Mouse (Mus musculus) ES-E14 (cell line): ENCODE data around the gene Tbc1d17. TPM values are rescaled to one million over a fixed set of nuclear protein-coding genes. Genes with fewer than 3 reads are reported as not detected.
A peak's percentile ranks its signal among the peaks of the same experiment; 100 is the strongest.

Experiments used
- DNase-seq: peaks from one replicate; pipeline ENCODE4 v3.0.0-alpha.2; 2013; ENCODE audit warnings: low read depth, low spot score
- H3K27ac ChIP-seq: 2 replicates; pipeline ENCODE4 v1.5.1; 2012; ENCODE audit warnings: low read depth, mild to moderate bottlenecking, low read length, moderate library complexity, mixed read lengths; ENCODE audit not compliant: poor library complexity, insufficient read depth, severe bottlenecking
- H3K36me3 ChIP-seq: 2 replicates; pipeline ENCODE4 v1.6.1; 2012; ENCODE audit warnings: mild to moderate bottlenecking, low read length, moderate library complexity, mixed read lengths; ENCODE audit not compliant: control insufficient read depth, poor library complexity, insufficient read depth, severe bottlenecking
- H3K4me1 ChIP-seq, 2 experiments: fragments of 150-350 bp in 1 of 2; sonication (generic) in 1 of 2; 2 replicates each; pipeline ENCODE4 v1.6.1; 2012; ENCODE audit warnings: low read length in 2 of 2, mild to moderate bottlenecking in 1 of 2, mixed read lengths in 1 of 2; ENCODE audit not compliant: control insufficient read depth in 2 of 2, insufficient read depth in 2 of 2, poor library complexity in 1 of 2
- H3K4me3 ChIP-seq, 2 experiments: fragments of 150-350 bp in 1 of 2; sonication (generic) in 1 of 2; 2 replicates each; pipeline ENCODE4 v1.5.1; 2012; ENCODE audit warnings: low read length in 2 of 2, low read depth in 1 of 2, mild to moderate bottlenecking in 1 of 2, mixed read lengths in 1 of 2; ENCODE audit not compliant: insufficient read depth in 1 of 2, poor library complexity in 1 of 2, severe bottlenecking in 1 of 2
- H3K9ac ChIP-seq: 2 replicates; pipeline ENCODE4 v1.6.1; 2012; ENCODE audit warnings: low read depth, mild to moderate bottlenecking, low read length, mixed read lengths; ENCODE audit not compliant: poor library complexity, insufficient read depth, severe bottlenecking
- H3K9me3 ChIP-seq: fragments of 150-350 bp; sonication (generic); 2 replicates; pipeline ENCODE4 v1.6.1; 2012; ENCODE audit warnings: low read depth, mild to moderate bottlenecking, low read length; ENCODE audit not compliant: control insufficient read depth, insufficient read depth
- CHD2 ChIP-seq: IDR thresholded peaks from 2 replicates; pipeline ENCODE4 v1.6.1; 2014; ENCODE audit warnings: mild to moderate bottlenecking, low read depth, low read length, inconsistent platforms
- HCFC1 ChIP-seq: IDR thresholded peaks from 2 replicates; pipeline ENCODE4 v1.6.1; 2012; ENCODE audit warnings: low read length, inconsistent platforms, borderline replicate concordance; ENCODE audit not compliant: insufficient read depth
- MAFK ChIP-seq: IDR thresholded peaks from 2 replicates; pipeline ENCODE4 v1.6.1; 2014; ENCODE audit warnings: mild to moderate bottlenecking, low read depth, low read length, inconsistent platforms; ENCODE audit not compliant: insufficient read depth
- ZC3H11A ChIP-seq: IDR thresholded peaks from 2 replicates; pipeline ENCODE4 v1.6.1; 2012; ENCODE audit warnings: low read depth, mild to moderate bottlenecking, inconsistent platforms, low read length, borderline replicate concordance
- ZNF384 ChIP-seq: IDR thresholded peaks from 2 replicates; pipeline ENCODE4 v1.6.1; 2012; ENCODE audit warnings: low read depth, low read length, inconsistent platforms
- in situ Hi-C, 2 experiments: fragments of 600-800 bp; cut with MboI; formaldehyde crosslinking; loops; one replicate each; pipeline ENCODE4 v1.15.1; 2025; ENCODE audit warnings: low sequenced_read_pairs in 2 of 2, inconsistent platforms in 1 of 2; ENCODE audit not compliant: unreplicated experiment in 2 of 2
- total RNA-seq: library from RNA; depleted of rRNA; stranded (reverse); fragments of 300-350 nt; gene quantifications from 2 replicates; pipeline ENCODE4 v1.2.3, GENCODE M21; 2012

Gene Tbc1d17
- total RNA-seq, 1 experiment = 31.5 TPM

GRCm38 (mm10) chr7:44856265-44856916 is 7.5 kb upstream of the Tbc1d17 start:
- no peak for DNase-seq
- TF ChIP-seq CHD2 = no peak
- TF ChIP-seq ZC3H11A = no peak
- TF ChIP-seq MAFK = no peak
- 0 out of 2 replicates have a peak, but pooled peaks have one; percentile 42 for TF ChIP-seq ZNF384
- TF ChIP-seq HCFC1 = no peak
- in situ Hi-C loops = no loop called here
- Histone ChIP-seq H3K9me3 (no peaks in the 10 kb centered on the region), H3K4me1 (peaks cover 7 to 23% of the 10 kb centered on the region in 2 experiments), H3K9ac (no peak overlapping the region; the same call in 1 of the 2 replicates), H3K27ac (no peak overlapping the region), H3K4me3 (peak overlapping the region; percentile 99), H3K36me3 (peaks cover 2% of the 10 kb centered on the region; the same call in 1 of the 2 replicates)

GRCm38 (mm10) chr7:44855036-44855435 is 6.2 kb upstream of the Tbc1d17 start:
- Histone ChIP-seq H3K4me3 (peak overlapping the region; percentile 79), H3K4me1 (peaks cover 7 to 26% of the 10 kb centered on the region in 2 experiments), H3K36me3 (no peaks in the 10 kb centered on the region; the same call in 1 of the 2 replicates), H3K9me3 (no peaks in the 10 kb centered on the region), H3K9ac (peak overlapping the region; percentile 83; the same call in 1 of the 2 replicates), H3K27ac (peak overlapping the region; percentile 64)
- no peak for DNase-seq
- TF ChIP-seq ZNF384 = no peak
- TF ChIP-seq ZC3H11A = no peak
- TF ChIP-seq MAFK = no peak
- no peak for TF ChIP-seq HCFC1
- no peak for TF ChIP-seq CHD2
- in situ Hi-C loops = no loop called here

GRCm38 (mm10) chr7:44854356-44855031 is 5.6 kb upstream of the Tbc1d17 start:
- in situ Hi-C loops = no loop called here
- H3K4me1 ChIP-seq = peaks cover 7 to 26% of the 10 kb centered on the region in 2 experiments
- H3K27ac ChIP-seq = peak overlapping the region; percentile 64
- H3K9me3 ChIP-seq = no peaks in the 10 kb centered on the region
- H3K4me3 ChIP-seq = peak overlapping the region; percentile 79
- H3K9ac ChIP-seq = peak overlapping the region; percentile 83
- H3K36me3 ChIP-seq = no peaks in the 10 kb centered on the region; the same call in 1 of the 2 replicates
- DNase-seq = peak; percentile 69
- TF ChIP-seq HCFC1 = no peak
- TF ChIP-seq ZNF384 = no peak
- TF ChIP-seq CHD2 = no peak
- TF ChIP-seq ZC3H11A = no peak
- no peak for TF ChIP-seq MAFK

DNA sequence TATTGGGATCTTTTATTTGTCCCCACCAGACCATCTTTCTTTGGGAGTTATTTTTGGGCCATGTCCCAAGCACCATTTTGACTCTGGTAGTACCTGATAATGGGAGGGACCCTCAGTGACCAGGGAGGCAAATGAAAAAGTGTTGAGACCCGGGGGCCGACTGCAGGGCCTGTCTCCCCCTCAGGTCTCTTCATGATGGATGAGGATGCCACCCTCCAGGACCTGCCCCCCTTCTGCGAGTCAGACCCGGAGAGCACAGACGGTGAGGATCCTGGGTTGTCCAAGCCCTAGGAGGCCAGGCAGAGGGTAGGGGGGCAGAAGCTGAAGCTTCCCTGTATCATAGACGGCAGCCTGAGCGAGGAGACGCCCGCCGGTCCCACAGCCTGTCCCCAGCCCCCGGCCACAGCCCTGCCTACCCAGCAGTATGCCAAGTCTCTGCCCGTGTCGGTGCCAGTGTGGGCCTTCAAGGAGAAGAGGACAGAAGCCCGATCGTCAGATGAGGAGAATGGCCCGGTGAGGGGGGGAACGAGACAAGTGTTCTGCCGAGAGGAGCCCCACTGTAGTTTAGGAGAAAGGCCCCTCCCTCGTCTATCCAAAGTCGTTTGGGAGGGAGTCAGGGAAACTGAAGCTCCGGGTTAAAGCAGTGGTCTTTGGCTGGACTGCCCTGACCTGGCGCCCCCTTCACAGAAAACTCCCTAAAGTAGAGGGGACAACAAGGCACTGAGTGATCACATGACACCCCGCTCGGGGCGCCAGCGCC is 4.9 kb upstream of the Tbc1d17 start:
- in situ Hi-C loops = no loop called here
- H3K9ac ChIP-seq = peak overlapping the region; percentile 83
- peak overlapping the region; percentile 64 for H3K27ac ChIP-seq
- peak overlapping the region; percentile 79 for H3K4me3 ChIP-seq
- peaks cover 7 to 26% of the 10 kb centered on the region in 2 experiments for H3K4me1 ChIP-seq
- TF ChIP-seq HCFC1 (no peak), ZC3H11A (no peak), ZNF384 (no peak), CHD2 (no peak), MAFK (no peak)
- DNase-seq = no peak
- no peaks in the 10 kb centered on the region for H3K9me3 ChIP-seq
- no peaks in the 10 kb centered on the region; the same call in 1 of the 2 replicates for H3K36me3 ChIP-seq
